Mouse (Mus musculus) myocyte (in vitro differentiated cells): ENCODE results near the gene Sppl3.

Source experiments
- MAX ChIP-seq: IDR thresholded peaks from one replicate; pipeline ENCODE4 v1.6.1; 2011; ENCODE audit warnings: low read depth, mild to moderate bottlenecking, control low read depth
- MYOD1 ChIP-seq, 3 experiments: IDR thresholded peaks; one replicate each; pipeline ENCODE4 v1.6.1; 2011; ENCODE audit warnings: control low read depth in 2 of 3, low read depth in 2 of 3, mild to moderate bottlenecking in 2 of 3, moderate library complexity in 1 of 3; ENCODE audit not compliant: insufficient read length in 2 of 3, control insufficient read depth in 1 of 3
- MYOG ChIP-seq, 3 experiments: IDR thresholded peaks; one replicate each; pipeline ENCODE4 v1.6.1; 2011; ENCODE audit warnings: control low read depth in 2 of 3, low read depth in 2 of 3, mild to moderate bottlenecking in 2 of 3; ENCODE audit not compliant: insufficient read length in 2 of 3, control insufficient read depth in 1 of 3, insufficient read depth in 1 of 3
- POLR2A ChIP-seq: IDR thresholded peaks from one replicate; pipeline ENCODE4 v1.6.1; 2011; ENCODE audit warnings: low read depth, mild to moderate bottlenecking, control low read depth, moderate library complexity; ENCODE audit not compliant: insufficient read length
- TCF12 ChIP-seq: IDR thresholded peaks from one replicate; pipeline ENCODE4 v1.6.1; 2011; ENCODE audit warnings: mild to moderate bottlenecking, control low read depth; ENCODE audit not compliant: poor library complexity, insufficient read depth, severe bottlenecking
- TCF3 ChIP-seq: IDR thresholded peaks from one replicate; pipeline ENCODE4 v1.6.1; 2011; ENCODE audit warnings: low read depth, control low read depth; ENCODE audit not compliant: insufficient read length
- USF1 ChIP-seq: IDR thresholded peaks from one replicate; pipeline ENCODE4 v1.6.1; 2011; ENCODE audit warnings: low read depth, mild to moderate bottlenecking, control low read depth, moderate library complexity

DNA sequence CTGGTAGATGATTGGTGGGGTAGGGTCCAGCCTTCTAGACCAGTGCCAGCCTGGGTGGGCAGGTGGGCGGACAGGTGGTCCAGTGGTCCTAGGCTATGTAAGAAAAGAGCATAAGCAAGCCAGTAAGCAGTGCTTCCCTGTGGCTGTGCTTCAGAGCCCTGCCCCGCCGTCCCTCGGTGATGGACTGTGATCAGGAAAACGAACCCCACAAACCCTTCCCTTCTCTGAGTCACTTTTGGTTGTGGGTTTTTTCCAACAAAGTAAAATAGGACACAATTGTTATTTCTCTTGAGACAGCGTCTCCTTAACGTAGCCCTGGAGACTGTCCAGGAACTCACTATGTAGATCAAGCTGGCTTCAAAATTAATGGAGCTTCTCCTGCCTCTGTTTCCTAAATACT is 52.5 kb downstream of the Sppl3 start:
- TF ChIP-seq POLR2A (no peak), MAX (no peak), TCF3 (no peak), MYOD1 (IDR thresholded peaks at IDR 0.05; ENCODE audit: control insufficient read depth in 1 of 3, insufficient read length in 2 of 3, low read depth in 2 of 3) (no peak), TCF12 (no peak), USF1 (no peak), MYOG (IDR thresholded peaks at IDR 0.05; ENCODE audit: control insufficient read depth in 1 of 3, insufficient read depth in 1 of 3, insufficient read length in 2 of 3, low read depth in 2 of 3) (no peak)
